ENCODE assay signal across 22 mouse cellular contexts in the genomic region with DNA sequence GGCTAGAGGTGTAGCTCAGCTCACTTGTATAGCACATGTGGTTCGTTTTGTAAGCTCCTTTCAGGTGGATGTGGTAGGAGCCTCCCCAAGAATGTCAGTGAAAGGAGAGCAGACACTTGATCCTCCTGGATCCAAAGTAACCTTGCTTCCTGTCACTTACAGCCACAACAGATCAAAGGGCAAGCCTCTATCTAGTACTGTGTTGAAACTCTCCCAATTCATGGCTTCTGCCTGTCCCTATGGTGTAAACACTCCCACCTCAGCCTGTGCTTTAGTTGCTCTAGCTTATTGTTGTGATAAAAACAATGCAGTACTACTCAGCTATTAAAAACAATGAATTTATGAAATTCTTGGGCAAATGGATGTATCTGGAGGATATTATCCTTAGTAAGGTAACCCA.
"Had no signal": no experiment of that assay in that cellular context is flagged by ENCODE, and none has a peak within 500 bp of the region (broad histone marks: within the 10 kb centered on the region; RNA-seq: fewer than 3 reads in every experiment).

No protein-coding gene starts in this region.

- H3K9me3 ChIP-seq: heart, embryonic 15.5 days; hindbrain, embryonic 15.5 days; kidney, embryonic 15.5 days; limb, embryonic 15.5 days had no signal

- H3K4me3 ChIP-seq: heart, embryonic 13.5 days; heart, embryonic 15.5 days; hindbrain, embryonic 13.5 days; hindbrain, embryonic 15.5 days; kidney, embryonic 15.5 days; limb, embryonic 13.5 days; limb, embryonic 15.5 days; liver, embryonic 12.5 days had no signal

- H3K36me3 ChIP-seq: heart, embryonic 13.5 days; heart, embryonic 15.5 days; hindbrain, embryonic 13.5 days; hindbrain, embryonic 15.5 days; kidney, embryonic 15.5 days; limb, embryonic 13.5 days; limb, embryonic 15.5 days; liver, embryonic 12.5 days had no signal

- H3K27ac ChIP-seq: heart, embryonic 13.5 days; heart, embryonic 15.5 days; hindbrain, embryonic 13.5 days; hindbrain, embryonic 15.5 days; hindbrain, postnatal 0 days; kidney, embryonic 15.5 days; kidney, postnatal 0 days; limb, embryonic 13.5 days; limb, embryonic 15.5 days; liver, embryonic 12.5 days; liver, embryonic 14.5 days had no signal

- H3K27me3 ChIP-seq: heart, embryonic 13.5 days; heart, embryonic 15.5 days; hindbrain, embryonic 13.5 days; hindbrain, embryonic 15.5 days; kidney, embryonic 15.5 days; limb, embryonic 13.5 days; limb, embryonic 15.5 days; liver, embryonic 12.5 days had no signal

- DNase-seq: forebrain, postnatal 0 days; gastrocnemius, postnatal 14 days; gastrocnemius, postnatal 36 days; heart, adult 18-20 months; kidney, adult 18-20 months; kidney, adult 8-10 months; kidney, postnatal 14 days; kidney, postnatal 36 days; layer of hippocampus, adult 9-11 months; layer of hippocampus, postnatal 36 days; left cerebral cortex, postnatal 4 days had no signal

- H3K4me1 ChIP-seq: heart, embryonic 13.5 days; heart, embryonic 15.5 days; hindbrain, embryonic 13.5 days; hindbrain, embryonic 15.5 days; kidney, embryonic 15.5 days; limb, embryonic 13.5 days; limb, embryonic 15.5 days; liver, embryonic 12.5 days had no signal
